Mouse (Mus musculus): Measurements from ENCODE around the gene Cacnb3. TPM values are rescaled to one million over a fixed set of nuclear protein-coding genes. Genes with fewer than 3 reads are reported as not detected.
A peak's percentile ranks its signal among the peaks of the same experiment; 100 is the strongest.

The Cacnb3 gene
- polyA plus RNA-seq, 1 experiment from 2014 or later, result 0.84 TPM

GRCm38 (mm10) chr15:98606739-98607138, 23.9 kb upstream of the Cacnb3 start:
- Histone ChIP-seq H3K9ac (ENCODE audit: low read depth, low read length) (peak overlapping the region; percentile 95), H3K4me3 (ENCODE audit: low read depth, low read length) (peak overlapping the region; percentile 84), H3K27me3 (ENCODE audit: control insufficient read depth, insufficient read depth, low read depth, low read length) (no peaks in the 10 kb centered on the region; the same call in 1 of the 2 replicates), H3K4me1 (ENCODE audit: control insufficient read depth, low read depth, low read length) (peaks cover 78% of the 10 kb centered on the region), H3K4me2 (ENCODE audit: low read depth, low read length) (peak overlapping the region; percentile 98), H3K36me3 (ENCODE audit: control insufficient read depth, insufficient read depth) (peaks cover 9% of the 10 kb centered on the region), H3K27ac (ENCODE audit: low read length) (peak overlapping the region; percentile 97), H3K9me3 (replicated peaks; ENCODE audit: control insufficient read depth, low read length) (no peaks in the 10 kb centered on the region)
- WGBS (ENCODE audit: insufficient replicate concordance), result 43% methylated on average over 9 of the region's 9 CpGs
- no peak for ATAC-seq (ENCODE audit: low read depth)

GRCm38 (mm10) chr15:98607557-98607956, 23.1 kb upstream of the Cacnb3 start:
- peak overlapping the region; percentile 97 for H3K27ac ChIP-seq (ENCODE audit: low read length)
- 38% methylated on average over 4 of the region's 4 CpGs for WGBS (ENCODE audit: insufficient replicate concordance)
- H3K36me3 ChIP-seq (ENCODE audit: control insufficient read depth, insufficient read depth), result peaks cover 9% of the 10 kb centered on the region
- peak overlapping the region; percentile 95 for H3K9ac ChIP-seq (ENCODE audit: low read depth, low read length)
- H3K4me2 ChIP-seq (ENCODE audit: low read depth, low read length), result peak overlapping the region; percentile 98
- H3K4me3 ChIP-seq (ENCODE audit: low read depth, low read length), result peak overlapping the region; percentile 84
- no peaks in the 10 kb centered on the region for H3K9me3 ChIP-seq (replicated peaks; ENCODE audit: control insufficient read depth, low read length)
- 0 out of 2 replicates have a peak, but pooled peaks have one; percentile 0 for ATAC-seq (ENCODE audit: low read depth)
- H3K27me3 ChIP-seq (ENCODE audit: control insufficient read depth, insufficient read depth, low read depth, low read length), result no peaks in the 10 kb centered on the region; the same call in 1 of the 2 replicates
- H3K4me1 ChIP-seq (ENCODE audit: control insufficient read depth, low read depth, low read length), result peaks cover 70% of the 10 kb centered on the region

GRCm38 (mm10) chr15:98608058-98608783, 22.4 kb upstream of the Cacnb3 start:
- peak overlapping the region; percentile 95 for H3K9ac ChIP-seq (ENCODE audit: low read depth, low read length)
- peaks cover 63% of the 10 kb centered on the region for H3K4me1 ChIP-seq (ENCODE audit: control insufficient read depth, low read depth, low read length)
- peak overlapping the region; percentile 97 for H3K27ac ChIP-seq (ENCODE audit: low read length)
- peak overlapping the region; percentile 84 for H3K4me3 ChIP-seq (ENCODE audit: low read depth, low read length)
- peaks cover 9% of the 10 kb centered on the region for H3K36me3 ChIP-seq (ENCODE audit: control insufficient read depth, insufficient read depth)
- H3K27me3 ChIP-seq (ENCODE audit: control insufficient read depth, insufficient read depth, low read depth, low read length), result no peaks in the 10 kb centered on the region; the same call in 1 of the 2 replicates
- H3K4me2 ChIP-seq (ENCODE audit: low read depth, low read length), result peak overlapping the region; percentile 98
- WGBS (ENCODE audit: insufficient replicate concordance), result 21% methylated on average over 10 of the region's 10 CpGs
- no peak for ATAC-seq (ENCODE audit: low read depth)
- H3K9me3 ChIP-seq (replicated peaks; ENCODE audit: control insufficient read depth, low read length), result no peaks in the 10 kb centered on the region

GRCm38 (mm10) chr15:98608784-98609250, 21.8 kb upstream of the Cacnb3 start:
- peak; percentile 12 for ATAC-seq (ENCODE audit: low read depth)
- Histone ChIP-seq H3K36me3 (ENCODE audit: control insufficient read depth, insufficient read depth) (peaks cover 6% of the 10 kb centered on the region), H3K27me3 (ENCODE audit: control insufficient read depth, insufficient read depth, low read depth, low read length) (no peaks in the 10 kb centered on the region; the same call in 1 of the 2 replicates), H3K4me3 (ENCODE audit: low read depth, low read length) (peak overlapping the region; percentile 84), H3K4me1 (ENCODE audit: control insufficient read depth, low read depth, low read length) (peaks cover 57% of the 10 kb centered on the region), H3K4me2 (ENCODE audit: low read depth, low read length) (peak overlapping the region; percentile 98), H3K9me3 (replicated peaks; ENCODE audit: control insufficient read depth, low read length) (no peaks in the 10 kb centered on the region), H3K9ac (ENCODE audit: low read depth, low read length) (peak overlapping the region; percentile 95), H3K27ac (ENCODE audit: low read length) (peak overlapping the region; percentile 97)
- whole genome bisulfite sequencing (ENCODE audit: insufficient replicate concordance), result 0% methylated on average over 14 of the region's 26 CpGs

- H3K9me3 ChIP-seq (replicated peaks; ENCODE audit: control insufficient read depth, low read length), result no peaks in the 10 kb centered on the region
- H3K36me3 ChIP-seq (ENCODE audit: control insufficient read depth, insufficient read depth), result no peaks in the 10 kb centered on the region; the same call in 1 of the 2 replicates
- peak within 1 kb of the TSS; percentile 97 for H3K27ac ChIP-seq (ENCODE audit: low read length)
- WGBS (ENCODE audit: insufficient replicate concordance), result under 1% methylated on average over 69 of the region's 75 CpGs
- H3K4me2 ChIP-seq (ENCODE audit: low read depth, low read length), result peak within 1 kb of the TSS; percentile 98
- H3K27me3 ChIP-seq (ENCODE audit: control insufficient read depth, insufficient read depth, low read depth, low read length), result no peaks in the 10 kb centered on the region; the same call in 1 of the 2 replicates
- peak; percentile 19 for ATAC-seq (ENCODE audit: low read depth)
- peaks cover 50% of the 10 kb centered on the region for H3K4me1 ChIP-seq (ENCODE audit: control insufficient read depth, low read depth, low read length)
- H3K9ac ChIP-seq (ENCODE audit: low read depth, low read length), result peak within 1 kb of the TSS; percentile 95
- peak within 1 kb of the TSS; percentile 84 for H3K4me3 ChIP-seq (ENCODE audit: low read depth, low read length)
Measured at GRCm38 (mm10) chr15:98609331-98610130, 21.1 kb upstream of the Cacnb3 start, which contains the start of gene Adcy6. Gene Adcy6, minus strand, starts transcription at chr15:98610076.

- H3K4me3 ChIP-seq (ENCODE audit: low read depth, low read length), result peak overlapping the region; percentile 84
- no peak for ATAC-seq (ENCODE audit: low read depth)
- H3K9me3 ChIP-seq (replicated peaks; ENCODE audit: control insufficient read depth, low read length), result no peaks in the 10 kb centered on the region
- peak overlapping the region; percentile 97 for H3K27ac ChIP-seq (ENCODE audit: low read length)
- H3K27me3 ChIP-seq (ENCODE audit: control insufficient read depth, insufficient read depth, low read depth, low read length), result no peaks in the 10 kb centered on the region; the same call in 1 of the 2 replicates
- no peaks in the 10 kb centered on the region for H3K36me3 ChIP-seq (ENCODE audit: control insufficient read depth, insufficient read depth)
- H3K4me1 ChIP-seq (ENCODE audit: control insufficient read depth, low read depth, low read length), result peaks cover 51% of the 10 kb centered on the region
- peak overlapping the region; percentile 98 for H3K4me2 ChIP-seq (ENCODE audit: low read depth, low read length)
- H3K9ac ChIP-seq (ENCODE audit: low read depth, low read length), result peak overlapping the region; percentile 95
- 10% methylated on average over 12 of the region's 12 CpGs for WGBS (ENCODE audit: insufficient replicate concordance)
Measured at GRCm38 (mm10) chr15:98610131-98610633, 20.5 kb upstream of the Cacnb3 start.

- H3K27ac ChIP-seq (ENCODE audit: low read length), result no peak overlapping the region
- no peak for ATAC-seq (ENCODE audit: low read depth)
- peaks cover 38% of the 10 kb centered on the region for H3K4me1 ChIP-seq (ENCODE audit: control insufficient read depth, low read depth, low read length)
- H3K4me3 ChIP-seq (ENCODE audit: low read depth, low read length), result no peak overlapping the region
- no peaks in the 10 kb centered on the region; the same call in 1 of the 2 replicates for H3K27me3 ChIP-seq (ENCODE audit: control insufficient read depth, insufficient read depth, low read depth, low read length)
- no peak overlapping the region for H3K9ac ChIP-seq (ENCODE audit: low read depth, low read length)
- no peak overlapping the region for H3K4me2 ChIP-seq (ENCODE audit: low read depth, low read length)
- WGBS (ENCODE audit: insufficient replicate concordance), result 84% methylated on average over 3 of the region's 3 CpGs
- H3K9me3 ChIP-seq (replicated peaks; ENCODE audit: control insufficient read depth, low read length), result no peaks in the 10 kb centered on the region
- no peaks in the 10 kb centered on the region for H3K36me3 ChIP-seq (ENCODE audit: control insufficient read depth, insufficient read depth)
Measured at GRCm38 (mm10) chr15:98612229-98612628, 18.4 kb upstream of the Cacnb3 start.

- H3K27ac ChIP-seq (ENCODE audit: low read length), result no peak overlapping the region
- no peaks in the 10 kb centered on the region for H3K9me3 ChIP-seq (replicated peaks; ENCODE audit: control insufficient read depth, low read length)
- no peaks in the 10 kb centered on the region for H3K36me3 ChIP-seq (ENCODE audit: control insufficient read depth, insufficient read depth)
- no peak for ATAC-seq (ENCODE audit: low read depth)
- H3K4me1 ChIP-seq (ENCODE audit: control insufficient read depth, low read depth, low read length), result peaks cover 25% of the 10 kb centered on the region
- H3K4me3 ChIP-seq (ENCODE audit: low read depth, low read length), result no peak overlapping the region
- H3K27me3 ChIP-seq (ENCODE audit: control insufficient read depth, insufficient read depth, low read depth, low read length), result peaks cover 3% of the 10 kb centered on the region; the same call in 1 of the 2 replicates
- H3K9ac ChIP-seq (ENCODE audit: low read depth, low read length), result no peak overlapping the region
- no peak overlapping the region for H3K4me2 ChIP-seq (ENCODE audit: low read depth, low read length)
- 68% methylated on average over 9 of the region's 9 CpGs for WGBS (ENCODE audit: insufficient replicate concordance)
Measured at GRCm38 (mm10) chr15:98614551-98614950, 16.1 kb upstream of the Cacnb3 start.
